Mouse (Mus musculus) forebrain, embryonic 13.5 days (tissue): Measurements from ENCODE around the gene Lad1. TPM values are rescaled to one million over a fixed set of nuclear protein-coding genes. Genes with fewer than 3 reads are reported as not detected.

Source experiments
- ATAC-seq: fragments of 200-750 bp; cut with Nextera tagmentation; 2 replicates; pipeline ENCODE4 v1.8.0; 2017
- H3K27ac ChIP-seq: fragments of 300-500 bp; sonication (generic); 2 replicates; pipeline ENCODE4 v1.5.1; 2015; ENCODE audit warnings: inconsistent platforms, mild to moderate bottlenecking, moderate library complexity
- H3K27me3 ChIP-seq: fragments of 300-500 bp; sonication (generic); 2 replicates; pipeline ENCODE4 v1.6.1; 2015; ENCODE audit warnings: mild to moderate bottlenecking, inconsistent platforms
- H3K36me3 ChIP-seq: fragments of 300-500 bp; sonication (generic); 2 replicates; pipeline ENCODE4 v1.6.1; 2015; ENCODE audit warnings: mild to moderate bottlenecking, inconsistent platforms; ENCODE audit not compliant: poor library complexity, severe bottlenecking
- H3K4me1 ChIP-seq: fragments of 300-500 bp; sonication (generic); 2 replicates; pipeline ENCODE4 v1.6.1; 2015; ENCODE audit warnings: inconsistent platforms
- H3K4me2 ChIP-seq: fragments of 300-500 bp; sonication (generic); 2 replicates; pipeline ENCODE4 v1.6.1; 2015; ENCODE audit warnings: inconsistent platforms, mild to moderate bottlenecking, moderate library complexity
- H3K4me3 ChIP-seq: fragments of 300-500 bp; sonication (generic); 2 replicates; pipeline ENCODE4 v1.5.1; 2015; ENCODE audit warnings: mild to moderate bottlenecking, inconsistent platforms
- H3K9ac ChIP-seq: fragments of 300-500 bp; sonication (generic); 2 replicates; pipeline ENCODE4 v1.6.1; 2015; ENCODE audit warnings: mild to moderate bottlenecking, inconsistent platforms
- H3K9me3 ChIP-seq: fragments of 300-500 bp; sonication (generic); replicated peaks from 2 replicates; pipeline ENCODE4 v1.6.1; 2016; ENCODE audit warnings: inconsistent platforms
- WGBS: fragments of 180-500 bp; shearing (Covaris S2); methylation state at CpG from one replicate; pipeline ENCODE4 v1.1.7; 2015; 5-methylcytosine and 5-hydroxymethylcytosine counted together
- polyA plus RNA-seq: library from polyadenylated mRNA; unstranded; fragments of >200 nt; fragmentation: Nextera tagmentation; extraction: Ambion mirVana; gene quantifications from 2 replicates; pipeline ENCODE4 v1.2.1, GENCODE M21; 2015

The Lad1 gene
- 0.11 and 0.36 TPM in 2 replicates for polyA plus RNA-seq

DNA sequence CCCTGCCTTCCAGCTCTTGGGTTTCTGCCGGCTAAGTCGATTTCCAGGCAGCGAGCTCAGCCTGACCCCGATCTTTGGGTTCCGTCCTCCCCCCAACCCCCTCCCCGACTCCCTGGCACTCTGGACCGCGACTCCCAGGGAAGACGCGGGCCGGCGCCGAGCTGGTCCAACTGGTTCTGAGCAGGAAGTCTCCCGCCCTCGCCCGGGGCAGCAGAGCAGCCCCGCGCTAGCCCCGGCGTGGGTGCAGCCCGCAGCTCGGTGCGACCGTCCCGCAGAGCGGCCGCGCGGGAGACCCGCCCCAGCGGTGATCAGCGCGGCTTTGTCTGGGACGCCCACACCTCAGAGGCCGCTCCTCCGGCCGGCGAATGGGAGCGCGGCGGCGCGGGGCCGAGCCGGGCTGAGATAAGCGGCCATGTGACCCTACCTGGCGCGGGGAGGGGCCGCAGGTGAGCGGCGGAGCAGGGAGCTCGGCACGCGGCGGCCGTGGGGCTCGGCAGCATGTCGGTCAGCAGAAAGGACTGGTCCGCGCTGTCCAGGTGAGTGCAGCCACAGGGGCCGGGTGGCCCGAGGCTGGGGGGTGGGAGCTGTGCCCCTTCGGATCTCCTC, at the start of gene Lad1:
Lad1 (plus strand) TSS at position 118 of the 606 bp plus-strand sequence.
- Histone ChIP-seq H3K36me3 (no peaks in the 10 kb centered on the region), H3K4me3 (peak within 1 kb of the TSS; percentile 57), H3K9me3 (no peaks in the 10 kb centered on the region), H3K27me3 (peaks cover 78% of the 10 kb centered on the region), H3K4me2 (peak within 1 kb of the TSS; percentile 99), H3K4me1 (peaks cover 10% of the 10 kb centered on the region), H3K9ac (peak within 1 kb of the TSS; percentile 73), H3K27ac (no peak within 1 kb of the TSS)
- under 1% methylated on average over 61 of the region's 63 CpGs for WGBS
- ATAC-seq, result peak; percentile 63; the same call in 1 of the 2 replicates

GRCm38 (mm10) chr1:135770237-135770636, 48.2 kb upstream of the Lad1 start:
- Histone ChIP-seq H3K4me1 (peaks cover 20% of the 10 kb centered on the region), H3K36me3 (no peaks in the 10 kb centered on the region), H3K27ac (no peak overlapping the region), H3K27me3 (peaks cover 5% of the 10 kb centered on the region), H3K4me2 (no peak overlapping the region), H3K4me3 (no peak overlapping the region), H3K9ac (no peak overlapping the region), H3K9me3 (no peaks in the 10 kb centered on the region)
- WGBS, result 80% methylated on average over 7 of the region's 7 CpGs
- ATAC-seq, result no peak

- Histone ChIP-seq H3K9me3 (no peaks in the 10 kb centered on the region), H3K9ac (no peak overlapping the region), H3K27ac (no peak overlapping the region), H3K36me3 (no peaks in the 10 kb centered on the region), H3K4me1 (peaks cover 14% of the 10 kb centered on the region), H3K27me3 (no peaks in the 10 kb centered on the region), H3K4me2 (no peak overlapping the region), H3K4me3 (no peak overlapping the region)
- whole genome bisulfite sequencing, result 66% methylated on average over 12 of the region's 12 CpGs
- no peak for ATAC-seq
Measured at GRCm38 (mm10) chr1:135770896-135771572, 47.4 kb upstream of the Lad1 start.

DNA sequence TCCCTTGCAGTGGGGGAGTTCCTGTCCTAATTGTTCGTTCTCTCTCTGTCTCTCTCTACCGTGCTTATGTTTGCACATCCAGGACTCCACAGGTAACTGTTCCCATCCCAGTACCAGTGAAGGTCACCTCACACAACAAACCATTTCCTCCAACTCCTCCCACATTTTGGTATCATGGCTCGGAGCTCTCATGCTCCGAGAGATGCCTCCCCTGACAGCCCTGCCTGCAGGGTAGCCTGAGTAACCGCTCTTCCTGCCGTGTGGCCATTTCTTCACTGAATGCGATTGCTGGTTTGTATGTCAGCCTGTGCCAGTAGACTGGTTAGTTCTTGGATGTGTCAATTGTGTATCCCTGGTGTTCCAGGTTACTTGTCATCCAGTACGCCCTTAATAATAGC, 46.8 kb upstream of the Lad1 start:
- Histone ChIP-seq H3K9ac (no peak overlapping the region), H3K4me3 (no peak overlapping the region), H3K4me2 (no peak overlapping the region), H3K36me3 (no peaks in the 10 kb centered on the region), H3K27me3 (no peaks in the 10 kb centered on the region), H3K9me3 (no peaks in the 10 kb centered on the region), H3K4me1 (peaks cover 12% of the 10 kb centered on the region), H3K27ac (no peak overlapping the region)
- no peak for ATAC-seq
- WGBS, result 80% methylated on average over 8 of the region's 8 CpGs

GRCm38 (mm10) chr1:135776596-135776995, 41.8 kb upstream of the Lad1 start:
- H3K9me3 ChIP-seq, result no peaks in the 10 kb centered on the region
- H3K4me1 ChIP-seq, result no peaks in the 10 kb centered on the region
- no peak overlapping the region for H3K9ac ChIP-seq
- H3K4me3 ChIP-seq, result no peak overlapping the region
- no peak overlapping the region for H3K4me2 ChIP-seq
- H3K27me3 ChIP-seq, result 0 out of 2 replicates have a peak, but pooled peaks cover 3% of the 10 kb centered on the region
- ATAC-seq, result no peak
- H3K36me3 ChIP-seq, result no peaks in the 10 kb centered on the region
- no peak overlapping the region for H3K27ac ChIP-seq

- Histone ChIP-seq H3K27ac (no peak overlapping the region), H3K9ac (no peak overlapping the region), H3K4me2 (no peak overlapping the region), H3K9me3 (no peaks in the 10 kb centered on the region), H3K36me3 (no peaks in the 10 kb centered on the region), H3K4me1 (no peaks in the 10 kb centered on the region), H3K27me3 (0 out of 2 replicates have a peak, but pooled peaks cover 3% of the 10 kb centered on the region), H3K4me3 (no peak overlapping the region)
- WGBS, result 96% methylated on average over 1 of the region's 1 CpGs
- ATAC-seq, result no peak
Measured at GRCm38 (mm10) chr1:135777046-135777445, 41.4 kb upstream of the Lad1 start.

- no peak within 1 kb of the TSS for H3K9ac ChIP-seq
- no peaks in the 10 kb centered on the region for H3K4me1 ChIP-seq
- H3K27me3 ChIP-seq, result 0 out of 2 replicates have a peak, but pooled peaks cover 3% of the 10 kb centered on the region
- ATAC-seq, result no peak
- H3K4me2 ChIP-seq, result no peak within 1 kb of the TSS
- H3K4me3 ChIP-seq, result no peak within 1 kb of the TSS
- H3K36me3 ChIP-seq, result no peaks in the 10 kb centered on the region
- 34% methylated on average over 22 of the region's 22 CpGs for WGBS
- no peaks in the 10 kb centered on the region for H3K9me3 ChIP-seq
- H3K27ac ChIP-seq, result no peak within 1 kb of the TSS
Measured at GRCm38 (mm10) chr1:135778780-135779535, 39.4 kb upstream of the Lad1 start, which contains the start of gene Tnni1. TSS of gene Tnni1 (plus strand) at chr1:135779434.

DNA sequence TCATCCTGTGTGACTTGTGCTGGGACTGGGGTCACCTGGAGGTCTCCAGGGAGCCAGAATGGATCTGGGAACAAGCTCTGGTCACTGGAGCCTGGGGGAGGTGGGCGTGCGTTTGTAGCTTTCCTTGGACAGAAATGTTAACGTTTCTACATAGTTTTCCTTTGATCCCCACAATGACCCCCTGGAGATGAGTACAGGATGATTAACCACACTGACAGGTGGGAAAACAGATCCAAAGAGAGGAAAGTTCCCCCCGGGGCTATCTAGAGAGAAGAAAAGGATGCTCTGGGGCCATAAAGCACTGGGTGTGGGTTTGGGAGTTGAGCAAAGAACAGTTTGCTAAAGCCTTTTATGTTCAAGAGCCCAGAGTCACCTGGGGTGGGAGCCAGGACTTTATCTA, 37.7 kb upstream of the Lad1 start:
- Histone ChIP-seq H3K9me3 (no peaks in the 10 kb centered on the region), H3K9ac (peak overlapping the region; percentile 30; the same call in 1 of the 2 replicates), H3K4me1 (no peaks in the 10 kb centered on the region), H3K27me3 (0 out of 2 replicates have a peak, but pooled peaks cover 3% of the 10 kb centered on the region), H3K36me3 (no peaks in the 10 kb centered on the region), H3K4me3 (no peak overlapping the region), H3K27ac (no peak overlapping the region), H3K4me2 (no peak overlapping the region)
- ATAC-seq, result no peak
- WGBS, result 64% methylated on average over 4 of the region's 4 CpGs

DNA sequence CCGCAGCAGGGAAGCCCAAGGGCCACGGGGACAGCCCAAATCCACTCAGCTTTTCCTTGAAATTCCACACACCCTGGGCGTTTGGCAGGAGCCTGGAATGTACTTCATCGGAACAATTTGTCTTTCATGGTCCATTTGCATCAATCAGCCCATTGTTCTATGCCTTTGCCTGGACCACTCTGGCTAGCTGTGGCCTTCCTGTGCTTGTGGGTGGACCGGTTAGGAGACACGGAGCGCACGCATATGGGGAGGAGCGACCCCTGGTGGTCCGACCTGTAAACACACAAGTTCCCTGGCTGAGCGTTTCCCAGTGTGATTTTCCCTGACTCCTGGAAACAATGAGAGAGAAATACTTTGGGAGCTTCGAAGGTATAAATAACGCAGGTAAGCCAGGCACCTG, 37.2 kb upstream of the Lad1 start:
- 19% methylated on average over 13 of the region's 13 CpGs for WGBS
- Histone ChIP-seq H3K4me3 (no peak overlapping the region), H3K9me3 (no peaks in the 10 kb centered on the region), H3K4me1 (no peaks in the 10 kb centered on the region), H3K27ac (no peak overlapping the region), H3K36me3 (no peaks in the 10 kb centered on the region), H3K27me3 (0 out of 2 replicates have a peak, but pooled peaks cover 3% of the 10 kb centered on the region), H3K4me2 (no peak overlapping the region), H3K9ac (peak overlapping the region; percentile 30; the same call in 1 of the 2 replicates)
- ATAC-seq, result peak; percentile 62; the same call in 1 of the 2 replicates

DNA sequence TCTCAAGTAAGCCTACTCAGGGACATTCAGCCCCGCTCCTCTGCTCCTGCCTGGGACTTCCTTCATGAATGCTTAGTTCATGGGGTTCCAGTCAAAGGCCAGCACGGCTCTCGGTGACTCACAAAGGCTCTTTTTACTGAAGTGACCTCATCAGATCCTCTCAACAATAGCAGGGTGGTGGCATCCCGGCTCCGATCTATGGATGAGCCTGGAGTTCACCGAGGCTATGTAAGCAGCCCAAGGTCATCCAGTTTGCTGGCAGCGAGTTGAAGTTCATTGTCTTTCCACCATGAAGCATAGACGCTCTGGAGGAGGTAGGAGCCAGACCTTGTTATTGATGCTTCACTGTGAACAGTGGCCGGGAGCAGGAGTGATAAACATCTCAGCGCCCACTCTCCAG, 35.6 kb upstream of the Lad1 start:
- Histone ChIP-seq H3K9me3 (no peaks in the 10 kb centered on the region), H3K27ac (no peak overlapping the region), H3K36me3 (no peaks in the 10 kb centered on the region), H3K9ac (no peak overlapping the region), H3K4me2 (no peak overlapping the region), H3K4me3 (no peak overlapping the region), H3K4me1 (no peaks in the 10 kb centered on the region), H3K27me3 (0 out of 2 replicates have a peak, but pooled peaks cover 3% of the 10 kb centered on the region)
- WGBS, result 38% methylated on average over 10 of the region's 10 CpGs
- no peak for ATAC-seq

DNA sequence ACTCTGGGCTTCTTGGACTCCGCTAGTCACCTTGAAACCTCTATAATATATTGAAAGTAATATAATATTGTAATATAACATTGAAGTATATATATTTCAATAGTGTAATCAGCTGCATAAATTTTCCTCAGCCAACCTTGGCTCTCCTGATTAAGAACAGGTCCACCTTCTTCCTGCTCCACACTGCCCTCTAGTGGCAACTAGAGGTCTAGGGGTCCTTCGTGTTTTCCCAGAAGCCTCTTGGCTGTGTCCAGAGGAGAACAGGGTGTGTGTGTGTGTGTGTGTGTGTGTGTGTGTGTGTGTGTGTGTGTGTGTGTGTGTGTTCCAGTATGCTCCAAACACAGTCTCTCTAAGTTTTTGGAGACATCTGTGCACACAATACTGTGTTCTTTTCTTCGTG, 30.6 kb upstream of the Lad1 start:
- H3K4me3 ChIP-seq, result no peak overlapping the region
- peak; percentile 48; the same call in 1 of the 2 replicates for ATAC-seq
- H3K36me3 ChIP-seq, result no peaks in the 10 kb centered on the region
- no peaks in the 10 kb centered on the region for H3K4me1 ChIP-seq
- peaks cover 8% of the 10 kb centered on the region; the same call in 1 of the 2 replicates for H3K27me3 ChIP-seq
- H3K9ac ChIP-seq, result no peak overlapping the region
- H3K9me3 ChIP-seq, result no peaks in the 10 kb centered on the region
- H3K4me2 ChIP-seq, result no peak overlapping the region
- 49% methylated on average over 3 of the region's 3 CpGs for WGBS
- no peak overlapping the region for H3K27ac ChIP-seq

- peaks cover 14% of the 10 kb centered on the region; the same call in 1 of the 2 replicates for H3K27me3 ChIP-seq
- H3K4me2 ChIP-seq, result no peak overlapping the region
- 57% methylated on average over 10 of the region's 10 CpGs for WGBS
- no peak overlapping the region for H3K9ac ChIP-seq
- no peak overlapping the region for H3K27ac ChIP-seq
- no peaks in the 10 kb centered on the region for H3K36me3 ChIP-seq
- H3K4me1 ChIP-seq, result peaks cover 4% of the 10 kb centered on the region
- H3K9me3 ChIP-seq, result no peaks in the 10 kb centered on the region
- ATAC-seq, result no peak
- no peak overlapping the region for H3K4me3 ChIP-seq
Measured at GRCm38 (mm10) chr1:135788708-135789107, 29.7 kb upstream of the Lad1 start.
